Mouse (Mus musculus): ENCODE data around the gene Plgrkt.

DNA sequence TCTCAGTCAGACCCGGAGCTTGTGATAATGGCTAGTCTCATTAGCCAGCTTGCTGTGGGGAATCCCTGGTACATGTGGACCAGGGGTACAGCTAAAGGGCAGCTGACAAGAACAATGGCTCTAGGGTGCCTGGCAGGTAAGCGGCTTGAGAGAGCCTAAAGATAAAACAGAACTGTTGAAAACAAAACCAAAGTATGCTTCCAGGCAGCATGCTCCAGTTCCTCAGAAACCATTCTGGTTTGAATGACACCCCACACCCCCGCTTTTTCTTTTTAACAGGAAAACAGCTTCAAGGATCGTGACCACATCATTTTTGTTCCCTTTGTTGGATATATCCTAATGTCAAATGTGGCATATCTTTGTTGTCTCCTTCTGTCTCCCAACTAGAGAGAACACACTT, 43.4 kb upstream of the Plgrkt start, which contains the start of gene Pdcd1lg2:
- no peak for TF ChIP-seq POLR2A (IDR thresholded peaks at IDR 0.05; ENCODE audit: insufficient read depth, low read depth, low read length)
- no peak for TF ChIP-seq CTCF (IDR thresholded peaks at IDR 0.05; ENCODE audit: insufficient read depth, low read depth, low read length)
